Mouse (Mus musculus) spleen, adult 2 months (tissue): ENCODE measurements around the gene En2.

Experiments
- CTCF ChIP-seq: fragments of 200-500 bp; IDR thresholded peaks from 2 replicates; pipeline ENCODE4 v1.5.1; 2011; ENCODE audit warnings: mild to moderate bottlenecking, inconsistent platforms; ENCODE audit not compliant: insufficient read depth, insufficient read length, insufficient replicate concordance; ENCODE audit errors: extremely low read depth
- POLR2A ChIP-seq: fragments of 200-500 bp; IDR thresholded peaks from 2 replicates; pipeline ENCODE4 v1.6.1; 2011; ENCODE audit warnings: low read depth, low read length, inconsistent platforms

GRCm38 (mm10) chr5:28148473-28148872 is 17.0 kb upstream of the En2 start:
- TF ChIP-seq POLR2A, result no peak
- no peak for TF ChIP-seq CTCF
